Mouse (Mus musculus): Measurements from ENCODE around the gene Perm1. TPM values are rescaled to one million over a fixed set of nuclear protein-coding genes. Genes with fewer than 3 reads are reported as not detected.

Perm1 gene
- total and polyA plus RNA-seq, 3 experiments: 0.19 to 1.8 TPM; not detected in 1

- peaks cover 9 to 30% of the 10 kb centered on the region in 2 experiments; a peak in 3 of 4 replicates for H3K4me1 ChIP-seq (ENCODE audit: control insufficient read depth in 1 of 2, insufficient read depth in 2 of 2, low read length in 2 of 2)
- peak within 1 kb of the TSS; percentile 75 for H3K27ac ChIP-seq (ENCODE audit: control insufficient read depth, low read depth, low read length)
- peaks cover 0 to 15% of the 10 kb centered on the region in 2 experiments; a peak in 2 of 4 replicates for H3K36me3 ChIP-seq (ENCODE audit: control insufficient read depth in 1 of 2, insufficient read depth in 2 of 2, low read length in 2 of 2)
- peaks cover 21% of the 10 kb centered on the region for H3K79me2 ChIP-seq (ENCODE audit: control insufficient read depth, insufficient read depth, low read length, poor library complexity)
- H3K4me3 ChIP-seq (ENCODE audit: control insufficient read depth in 1 of 2, insufficient read depth in 1 of 2, low read depth in 2 of 2, low read length in 2 of 2): peak within 1 kb of the TSS; percentile 80
- DNase-seq (ENCODE audit: low read depth, low spot score): peak; percentile 67
- peak within 1 kb of the TSS; percentile 76 for H3K9ac ChIP-seq (ENCODE audit: control insufficient read depth, low read depth, low read length, poor library complexity, severe bottlenecking)
- no peaks in the 10 kb centered on the region for H3K9me3 ChIP-seq (replicated peaks; ENCODE audit: insufficient read depth, low read length)
- H3K27me3 ChIP-seq (ENCODE audit: control insufficient read depth in 1 of 2, insufficient read depth in 2 of 2, low read length in 2 of 2): no peaks in the 10 kb centered on the region
- TF ChIP-seq POLR2A (IDR thresholded peaks at IDR 0.05; ENCODE audit: control insufficient read depth in 1 of 2, insufficient read depth in 1 of 2, low read depth in 1 of 2, low read length in 2 of 2, poor library complexity in 1 of 2): peak in 1 of 2 experiments; percentile 40; a peak in 1 of 4 replicates
- peak; percentile 74 for TF ChIP-seq ETS1 (IDR thresholded peaks at IDR 0.05; ENCODE audit: low read depth, low read length)
- TF ChIP-seq MYB (IDR thresholded peaks at IDR 0.05; ENCODE audit: low read depth, low read length): no peak
- TF ChIP-seq POLR2AphosphoS2 (IDR thresholded peaks at IDR 0.05; ENCODE audit: low read length): no peak
- TF ChIP-seq SIN3A (IDR thresholded peaks at IDR 0.05; ENCODE audit: low read length): peak; percentile 76
- no peak; the same call in none of the 2 replicates for TF ChIP-seq MXI1 (IDR thresholded peaks at IDR 0.05; ENCODE audit: low read depth, low read length)
- TF ChIP-seq ZC3H11A (IDR thresholded peaks at IDR 0.05; ENCODE audit: low read depth, low read length): no peak
- no peak for TF ChIP-seq MEF2A (IDR thresholded peaks at IDR 0.05; ENCODE audit: extremely low read depth, insufficient replicate concordance, low read depth, low read length, poor library complexity, severe bottlenecking)
- TF ChIP-seq GATA1 (IDR thresholded peaks at IDR 0.05; ENCODE audit: low read depth, low read length): no peak
- TF ChIP-seq JUND (IDR thresholded peaks at IDR 0.05; ENCODE audit: low read depth, low read length): no peak
- no peak for TF ChIP-seq MAZ (IDR thresholded peaks at IDR 0.05; ENCODE audit: low read depth, low read length)
- peak; percentile 58; the same call in 1 of the 2 replicates for TF ChIP-seq CHD1 (IDR thresholded peaks at IDR 0.05; ENCODE audit: low read depth, low read length)
- no peak for TF ChIP-seq RCOR1 (IDR thresholded peaks at IDR 0.05; ENCODE audit: low read depth, low read length)
- TF ChIP-seq HCFC1 (IDR thresholded peaks at IDR 0.05; ENCODE audit: low read depth, low read length): 0 out of 2 replicates have a peak, but pooled peaks have one; percentile 10
- TF ChIP-seq CHD2 (IDR thresholded peaks at IDR 0.05; ENCODE audit: low read length): no peak
- TF ChIP-seq ELF1 (IDR thresholded peaks at IDR 0.05; ENCODE audit: low read depth, low read length): no peak
- peak; percentile 44; the same call in 1 of the 2 replicates for TF ChIP-seq ZNF384 (IDR thresholded peaks at IDR 0.05; ENCODE audit: low read depth, low read length)
- no peak for TF ChIP-seq RAD21 (IDR thresholded peaks at IDR 0.05; ENCODE audit: low read depth, low read length)
- TF ChIP-seq ZKSCAN1 (IDR thresholded peaks at IDR 0.05; ENCODE audit: low read depth, low read length): no peak
- no peak for TF ChIP-seq NRF1 (IDR thresholded peaks at IDR 0.05; ENCODE audit: insufficient read depth, low read depth, low read length, poor library complexity, severe bottlenecking)
- TF ChIP-seq NELFE (IDR thresholded peaks at IDR 0.05; ENCODE audit: low read depth, low read length): peak; percentile 30; the same call in 1 of the 2 replicates
- no peak for TF ChIP-seq TAL1 (IDR thresholded peaks at IDR 0.05; ENCODE audit: low read length)
- no peak for TF ChIP-seq MAX (IDR thresholded peaks at IDR 0.05; ENCODE audit: low read length)
- TF ChIP-seq POLR2AphosphoS5 (IDR thresholded peaks at IDR 0.05; ENCODE audit: borderline replicate concordance, low read depth, low read length): no peak
- TF ChIP-seq ZMIZ1 (IDR thresholded peaks at IDR 0.05; ENCODE audit: low read depth, low read length): no peak
- no peak for TF ChIP-seq USF1 (IDR thresholded peaks at IDR 0.05; ENCODE audit: low read depth, low read length)
- TF ChIP-seq MYC (IDR thresholded peaks at IDR 0.05; ENCODE audit: low read depth, low read length): no peak
- TF ChIP-seq USF2 (IDR thresholded peaks at IDR 0.05; ENCODE audit: borderline replicate concordance in 1 of 2, insufficient read depth in 1 of 2, low read depth in 1 of 2, low read length in 2 of 2): no peak
- no peak for TF ChIP-seq KAT2A (conservative IDR thresholded peaks at IDR 0.05; ENCODE audit: low read depth, low read length)
- TF ChIP-seq UBTF (IDR thresholded peaks at IDR 0.05; ENCODE audit: borderline replicate concordance, insufficient read depth, low read depth, low read length): no peak
- TF ChIP-seq TBP (IDR thresholded peaks at IDR 0.05; ENCODE audit: low read depth, low read length): peak; percentile 74
- TF ChIP-seq EP300 (IDR thresholded peaks at IDR 0.05; ENCODE audit: low read depth in 1 of 2, low read length in 2 of 2): no peak
- TF ChIP-seq CTCF (IDR thresholded peaks at IDR 0.05 in 2 of 3, conservative IDR thresholded peaks at IDR 0.05 in 1 of 3; ENCODE audit: control insufficient read depth in 1 of 3, insufficient read depth in 1 of 3, low read depth in 2 of 3, low read length in 3 of 3, poor library complexity in 1 of 3, severe bottlenecking in 1 of 3): no peak
- no peak for TF ChIP-seq TCF12 (IDR thresholded peaks at IDR 0.05; ENCODE audit: low read depth, low read length)
- TF ChIP-seq GABPA (IDR thresholded peaks at IDR 0.05; ENCODE audit: low read depth, low read length): no peak
Measured at GRCm38 (mm10) chr4:156200623-156201475, 14.8 kb upstream of the Perm1 start, which contains the start of gene Isg15. Isg15 (minus strand) TSS chr4:156200818.

All from MEL (cell line).